Mouse (Mus musculus): Measurements from ENCODE around the gene Slc9a3r2.

Slc9a3r2 gene

GRCm38 (mm10) chr17:24593992-24594890 is 55.9 kb downstream of the Slc9a3r2 start:
- no peak for ATAC-seq (ENCODE audit: low TSS enrichment)

GRCm38 (mm10) chr17:24593248-24593647 is 56.9 kb downstream of the Slc9a3r2 start:
- no peak for ATAC-seq (ENCODE audit: low TSS enrichment)

- ATAC-seq (ENCODE audit: low TSS enrichment) = no peak
These were observed 58.4 kb downstream of the Slc9a3r2 start for GRCm38 (mm10) chr17:24591695-24592094.

GRCm38 (mm10) chr17:24590943-24591342 is 59.2 kb downstream of the Slc9a3r2 start:
- ATAC-seq (ENCODE audit: low TSS enrichment) = no peak
